Mouse (Mus musculus): ENCODE results near the gene Kank2.
A peak's percentile ranks its signal among the peaks of the same experiment; 100 is the strongest.
"Not testable (repeated sequence)": the region's sequence is repeated elsewhere in the genome, so short reads cannot be mapped to it uniquely, and the experiment has no call there.

The Kank2 gene

GRCm38 (mm10) chr9:21818125-21818524, 19.6 kb upstream of the Kank2 start:
- no peak for DNase-seq (ENCODE audit: low spot score)

- DNase-seq (ENCODE audit: low spot score): no peak
Observed at GRCm38 (mm10) chr9:21816716-21817305, 18.3 kb upstream of the Kank2 start.

GRCm38 (mm10) chr9:21811170-21811569, 12.6 kb upstream of the Kank2 start:
- DNase-seq (ENCODE audit: low spot score): no peak

- DNase-seq (ENCODE audit: low spot score): no peak
Observed at GRCm38 (mm10) chr9:21808561-21808960, 10.0 kb upstream of the Kank2 start.

- DNase-seq (ENCODE audit: low spot score): no peak
Observed at GRCm38 (mm10) chr9:21806976-21807375, 8.4 kb upstream of the Kank2 start.

GRCm38 (mm10) chr9:21806363-21806762, 7.8 kb upstream of the Kank2 start:
- DNase-seq (ENCODE audit: low spot score): no peak

GRCm38 (mm10) chr9:21803986-21804644, 5.6 kb upstream of the Kank2 start:
- peak; percentile 93 for DNase-seq (ENCODE audit: low spot score)

- DNase-seq (ENCODE audit: low spot score): no peak
Observed at GRCm38 (mm10) chr9:21801591-21801990, 3.0 kb upstream of the Kank2 start.

- DNase-seq (ENCODE audit: low spot score): no peak
Observed at GRCm38 (mm10) chr9:21801121-21801520, 2.6 kb upstream of the Kank2 start.

GRCm38 (mm10) chr9:21799010-21799350, 436 bp upstream of the Kank2 start:
- DNase-seq (ENCODE audit: low spot score): no peak

GRCm38 (mm10) chr9:21797921-21798344, 611 bp downstream of the Kank2 start:
- DNase-seq (ENCODE audit: low spot score): peak; percentile 69

GRCm38 (mm10) chr9:21796919-21797318, 1.6 kb downstream of the Kank2 start:
- DNase-seq (ENCODE audit: low spot score): no peak

- DNase-seq (ENCODE audit: low spot score): peak; percentile 18
Observed at GRCm38 (mm10) chr9:21796259-21796658, 2.3 kb downstream of the Kank2 start.

- DNase-seq (ENCODE audit: low spot score): no peak
Observed at GRCm38 (mm10) chr9:21795579-21795978, 3.0 kb downstream of the Kank2 start.

- DNase-seq (ENCODE audit: low spot score): no peak
Observed at GRCm38 (mm10) chr9:21794925-21795324, 3.6 kb downstream of the Kank2 start.

- no peak for DNase-seq (ENCODE audit: low spot score)
Observed at GRCm38 (mm10) chr9:21794344-21794834, 4.2 kb downstream of the Kank2 start.

GRCm38 (mm10) chr9:21793507-21793906, 5.0 kb downstream of the Kank2 start:
- not testable (repeated sequence) for DNase-seq (ENCODE audit: low spot score)

GRCm38 (mm10) chr9:21792644-21793043, 5.9 kb downstream of the Kank2 start:
- DNase-seq (ENCODE audit: low spot score): no peak

GRCm38 (mm10) chr9:21791861-21792260, 6.7 kb downstream of the Kank2 start:
- DNase-seq (ENCODE audit: low spot score): no peak

GRCm38 (mm10) chr9:21788234-21788633, 10.3 kb downstream of the Kank2 start:
- DNase-seq (ENCODE audit: low spot score): no peak

GRCm38 (mm10) chr9:21787654-21788053, 10.9 kb downstream of the Kank2 start:
- no peak for DNase-seq (ENCODE audit: low spot score)

GRCm38 (mm10) chr9:21786906-21787305, 11.6 kb downstream of the Kank2 start:
- peak; percentile 84 for DNase-seq (ENCODE audit: low spot score)

GRCm38 (mm10) chr9:21786309-21786708, 12.2 kb downstream of the Kank2 start:
- DNase-seq (ENCODE audit: low spot score): not testable (repeated sequence)
